In the genomic region with DNA sequence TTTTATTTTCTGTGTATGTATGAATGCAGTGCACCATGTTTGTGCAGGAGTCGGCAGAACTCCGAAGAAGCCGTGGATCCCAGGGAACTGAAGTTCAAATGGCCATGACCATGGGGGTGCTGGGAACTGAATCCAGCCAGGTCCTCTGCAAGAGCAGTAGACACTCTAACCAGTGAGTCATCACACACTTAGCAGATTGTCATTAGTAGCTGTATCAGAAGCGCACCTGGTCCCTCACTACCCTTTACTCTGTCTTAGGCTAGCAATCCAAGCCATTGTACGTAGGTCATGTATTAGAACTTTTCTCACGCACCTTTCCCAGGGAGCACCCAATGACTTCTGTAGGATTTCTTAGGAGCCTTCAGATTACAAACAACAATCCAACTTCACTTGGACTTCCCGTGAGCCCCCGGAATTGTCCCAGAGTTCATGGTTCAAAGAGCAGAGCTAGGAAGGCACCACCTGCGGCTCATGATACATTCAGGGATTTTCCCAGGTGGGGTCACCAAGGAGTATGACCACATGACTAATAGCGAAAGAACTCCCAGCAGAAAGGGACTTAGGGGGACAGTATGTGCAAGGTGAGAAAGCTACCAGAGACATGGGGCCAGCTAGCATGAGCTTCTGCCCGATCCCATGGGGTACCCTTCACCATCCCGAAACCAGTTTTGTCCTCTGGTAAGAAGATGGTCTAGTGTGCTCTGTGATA, we compare ENCODE assay signal across 1 mouse cellular context.
TF ChIP-seq lines count a peak whose summit lies in the region.

No protein-coding gene starts in this region.

TF ChIP-seq in CH12.LX, 34 proteins besides CTCF, POLR2A, EP300 and RAD21 (continued from another document):
- TF ChIP-seq MAFK (IDR thresholded peaks at IDR 0.05; ENCODE audit: insufficient replicate concordance, low read length) (peak; percentile 36; the same call in 1 of the 2 replicates), TBP (conservative IDR thresholded peaks at IDR 0.05; ENCODE audit: low read depth, low read length) (no peak), HCFC1 (IDR thresholded peaks at IDR 0.05; ENCODE audit: low read depth, low read length) (no peak), UBTF (IDR thresholded peaks at IDR 0.05; ENCODE audit: low read depth, low read length) (no peak), TCF12 (IDR thresholded peaks at IDR 0.05; ENCODE audit: low read depth, low read length) (peak; percentile 87), ETS1 (conservative IDR thresholded peaks at IDR 0.05; ENCODE audit: low read depth, low read length) (peak; percentile 68), USF1 (IDR thresholded peaks at IDR 0.05; ENCODE audit: low read depth, low read length) (no peak), E2F4 (IDR thresholded peaks at IDR 0.05; ENCODE audit: insufficient replicate concordance, low read depth, low read length) (no peak), MAX (IDR thresholded peaks at IDR 0.05; ENCODE audit: low read length) (peak; percentile 44; the same call in 1 of the 2 replicates), MEF2A (IDR thresholded peaks at IDR 0.05; ENCODE audit: borderline replicate concordance, low read depth, low read length) (peak; percentile 76), USF2 (conservative IDR thresholded peaks at IDR 0.05; ENCODE audit: low read depth, low read length) (no peak), ZKSCAN1 (IDR thresholded peaks at IDR 0.05; ENCODE audit: borderline replicate concordance, low read depth, low read length) (no peak), POLR2AphosphoS2 (IDR thresholded peaks at IDR 0.05; ENCODE audit: low read depth, low read length) (no peak)
